Mouse (Mus musculus) testis, adult 2 months (tissue): ENCODE data around the gene Gm17657. TPM values are rescaled to one million over a fixed set of nuclear protein-coding genes. Genes with fewer than 3 reads are reported as not detected.

Experiments used
- H3K27ac ChIP-seq: fragments of 200-500 bp; 2 replicates; pipeline ENCODE4 v1.5.1; 2012; ENCODE audit warnings: low read depth, low read length; ENCODE audit not compliant: control insufficient read depth, insufficient read depth
- H3K27me3 ChIP-seq: fragments of 200-500 bp; 2 replicates; pipeline ENCODE4 v1.6.1; 2012; ENCODE audit warnings: mild to moderate bottlenecking, low read length, moderate library complexity; ENCODE audit not compliant: control insufficient read depth, insufficient read depth
- H3K36me3 ChIP-seq: fragments of 200-500 bp; 2 replicates; pipeline ENCODE4 v1.6.1; 2012; ENCODE audit warnings: mild to moderate bottlenecking, low read length; ENCODE audit not compliant: control insufficient read depth, insufficient read depth
- H3K4me1 ChIP-seq: fragments of 200-500 bp; 2 replicates; pipeline ENCODE4 v1.6.1; 2012; ENCODE audit warnings: low read length; ENCODE audit not compliant: control insufficient read depth, insufficient read depth
- H3K4me3 ChIP-seq: fragments of 200-500 bp; 2 replicates; pipeline ENCODE4 v1.5.1; 2012; ENCODE audit warnings: low read depth, mild to moderate bottlenecking, low read length, moderate library complexity, mixed read lengths; ENCODE audit not compliant: control insufficient read depth
- CTCF ChIP-seq: fragments of 200-500 bp; IDR thresholded peaks from 2 replicates; pipeline ENCODE4 v1.5.1; 2012; ENCODE audit warnings: low read depth, mild to moderate bottlenecking, inconsistent platforms, low read length, moderate library complexity; ENCODE audit not compliant: control insufficient read depth, insufficient read depth, insufficient replicate concordance
- POLR2A ChIP-seq: fragments of 200-500 bp; IDR thresholded peaks from 2 replicates; pipeline ENCODE4 v1.6.1; 2012; ENCODE audit warnings: low read depth, mild to moderate bottlenecking, inconsistent platforms, low read length, moderate library complexity; ENCODE audit not compliant: control insufficient read depth
- polyA plus RNA-seq: library from polyadenylated mRNA; depleted of rRNA; stranded (reverse); fragments of >200 nt; gene quantifications from 2 replicates; pipeline ENCODE4 v1.2.3, GENCODE M21; 2012

Gene Gm17657
- polyA plus RNA-seq, 1 experiment, result 21.1 TPM

- H3K4me3 ChIP-seq, result peak within 1 kb of the TSS; percentile 90
- TF ChIP-seq CTCF (no peak; the same call in 1 of the 2 replicates), POLR2A (peak; percentile 11; the same call in 1 of the 2 replicates)
- no peaks in the 10 kb centered on the region for H3K36me3 ChIP-seq
- H3K27me3 ChIP-seq, result no peaks in the 10 kb centered on the region
- peaks cover 25% of the 10 kb centered on the region for H3K4me1 ChIP-seq
- peak within 1 kb of the TSS; percentile 90 for H3K27ac ChIP-seq
Observed at GRCm38 (mm10) chr17:29490713-29491581, 58.5 kb downstream of the Gm17657 start, which contains the start of gene Pim1. Gene Pim1 (plus strand): TSS chr17:29490753.

- Histone ChIP-seq H3K27me3 (no peaks in the 10 kb centered on the region), H3K4me1 (peaks cover 25% of the 10 kb centered on the region), H3K4me3 (peak overlapping the region; percentile 90), H3K36me3 (no peaks in the 10 kb centered on the region), H3K27ac (peak overlapping the region; percentile 90)
- no peak for TF ChIP-seq CTCF
- peak; percentile 34; the same call in 1 of the 2 replicates for TF ChIP-seq POLR2A
Observed at GRCm38 (mm10) chr17:29489971-29490712, 59.3 kb downstream of the Gm17657 start.

DNA sequence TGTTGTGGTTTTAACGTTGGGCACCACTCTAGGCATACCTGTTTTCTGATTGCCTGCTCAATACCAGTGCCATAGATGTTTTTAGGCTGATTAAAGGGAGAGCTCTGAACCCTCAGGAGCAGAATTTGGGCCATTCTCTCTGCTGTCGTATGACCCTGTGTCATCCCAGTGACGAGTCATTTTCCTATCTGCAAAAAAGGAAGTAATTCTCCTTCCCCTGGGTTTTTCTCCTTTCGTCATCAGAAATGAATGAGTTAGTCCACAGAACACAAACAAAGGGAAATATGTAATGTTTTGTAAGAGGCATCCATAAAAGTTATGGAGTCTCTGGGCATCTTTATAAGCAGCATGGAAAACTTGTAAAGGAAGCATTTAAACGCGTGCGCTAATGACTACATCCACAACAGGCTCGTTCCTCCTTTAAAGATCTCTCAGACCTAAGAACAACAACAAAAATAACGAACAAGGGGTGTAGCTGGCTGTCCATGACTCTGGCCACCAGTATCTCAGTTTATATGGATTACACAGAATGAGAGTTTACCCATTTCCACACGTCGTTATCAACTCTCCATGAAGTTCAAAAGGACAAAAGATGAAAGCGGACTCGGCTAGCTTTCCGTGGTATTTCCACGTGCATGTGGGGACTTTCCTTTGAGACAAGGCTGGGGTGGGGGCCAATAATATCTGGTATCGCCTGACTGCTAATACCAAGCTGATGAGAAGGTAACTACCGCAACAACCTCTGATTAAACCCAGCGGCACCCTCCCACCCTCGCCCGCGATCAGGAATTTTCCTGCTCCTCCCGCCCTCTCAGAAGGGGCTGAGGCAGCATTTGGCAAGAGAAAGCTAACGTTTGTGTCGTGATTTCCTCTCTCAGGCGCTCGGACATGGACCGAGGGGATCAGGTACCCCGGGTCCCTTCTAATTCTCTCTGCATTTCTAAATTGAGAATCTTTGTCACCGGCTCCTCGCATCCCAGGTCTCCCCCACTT, 60.2 kb downstream of the Gm17657 start:
- no peaks in the 10 kb centered on the region for H3K27me3 ChIP-seq
- TF ChIP-seq POLR2A, result no peak
- no peak for TF ChIP-seq CTCF
- H3K27ac ChIP-seq, result peak overlapping the region; percentile 90
- peak overlapping the region; percentile 90 for H3K4me3 ChIP-seq
- no peaks in the 10 kb centered on the region for H3K36me3 ChIP-seq
- peaks cover 25% of the 10 kb centered on the region for H3K4me1 ChIP-seq

- Histone ChIP-seq H3K27ac (peak overlapping the region; percentile 53; the same call in 1 of the 2 replicates), H3K4me3 (peak overlapping the region; percentile 90), H3K4me1 (peaks cover 25% of the 10 kb centered on the region), H3K27me3 (no peaks in the 10 kb centered on the region), H3K36me3 (no peaks in the 10 kb centered on the region)
- TF ChIP-seq CTCF, result no peak
- TF ChIP-seq POLR2A, result no peak
Observed at GRCm38 (mm10) chr17:29488257-29488977, 61.0 kb downstream of the Gm17657 start.

DNA sequence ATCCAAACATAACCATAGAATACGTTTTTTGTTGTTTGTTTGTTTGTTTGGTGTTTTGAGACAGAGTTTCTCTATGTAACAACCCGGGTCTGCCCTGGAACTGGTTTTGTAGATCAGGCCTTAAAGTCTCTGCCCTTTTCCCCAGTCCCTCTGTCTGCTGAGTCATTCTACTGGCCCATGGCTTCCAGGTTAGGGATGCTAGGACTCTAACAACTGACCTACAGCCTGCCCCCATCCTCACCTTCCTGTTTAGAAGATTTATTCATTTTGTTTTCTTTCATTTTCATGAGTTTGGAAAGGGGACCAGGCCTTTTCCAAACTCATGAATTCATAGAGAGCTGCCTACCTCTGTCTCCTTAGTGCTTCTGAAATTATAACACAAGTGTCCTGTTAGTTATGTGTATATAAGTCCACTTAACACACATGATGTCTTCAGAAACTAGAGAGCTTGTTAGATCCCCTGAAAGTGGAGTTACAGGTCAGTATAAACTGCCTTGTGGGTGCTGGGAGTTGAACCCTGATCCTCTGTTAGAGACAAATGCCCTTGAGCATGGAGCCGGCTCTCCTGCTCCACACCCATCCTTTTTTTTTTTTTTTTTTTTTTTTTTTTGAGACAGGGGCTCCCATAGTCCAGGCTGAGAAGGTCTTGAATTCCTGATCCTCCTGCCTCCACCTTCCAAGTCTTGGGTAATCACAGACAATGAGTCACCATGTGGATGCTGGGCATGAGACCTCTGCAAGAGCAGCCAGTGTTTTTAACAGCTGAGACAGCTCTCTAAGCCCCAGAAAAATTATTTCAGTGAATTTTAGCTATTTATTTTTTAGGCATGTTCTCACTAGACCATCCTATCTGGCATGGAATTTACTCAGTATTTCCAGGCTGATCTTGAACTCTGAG, 63.9 kb downstream of the Gm17657 start:
- H3K27ac ChIP-seq, result no peak overlapping the region

More for the DNA sequence above, 63.9 kb downstream of the Gm17657 start:
- peak overlapping the region; percentile 60 for H3K4me3 ChIP-seq
- no peak for TF ChIP-seq POLR2A
- TF ChIP-seq CTCF, result no peak
- H3K4me1 ChIP-seq, result peaks cover 12% of the 10 kb centered on the region
- H3K27me3 ChIP-seq, result no peaks in the 10 kb centered on the region
- no peaks in the 10 kb centered on the region for H3K36me3 ChIP-seq
